Mouse (Mus musculus) hindbrain, embryonic 13.5 days (tissue): Measurements from ENCODE around the gene Morn5. TPM values are rescaled to one million over a fixed set of nuclear protein-coding genes. Genes with fewer than 3 reads are reported as not detected.

Experiments
- ATAC-seq: fragments of 200-750 bp; cut with Nextera tagmentation; 2 replicates; pipeline ENCODE4 v1.8.0; 2017; ENCODE audit warnings: moderate TSS enrichment; ENCODE audit not compliant: low FRiP score
- H3K27ac ChIP-seq: fragments of 300-500 bp; sonication (generic); 2 replicates; pipeline ENCODE4 v1.5.1; 2015; ENCODE audit warnings: inconsistent platforms, mild to moderate bottlenecking, moderate library complexity
- H3K27me3 ChIP-seq: fragments of 300-500 bp; sonication (generic); 2 replicates; pipeline ENCODE4 v1.6.1; 2015; ENCODE audit warnings: mild to moderate bottlenecking, inconsistent platforms
- H3K36me3 ChIP-seq: fragments of 300-500 bp; sonication (generic); 2 replicates; pipeline ENCODE4 v1.6.1; 2015; ENCODE audit warnings: mild to moderate bottlenecking, inconsistent platforms
- H3K4me1 ChIP-seq: fragments of 300-500 bp; sonication (generic); replicated peaks from 2 replicates; pipeline ENCODE4 v1.6.1; 2015; ENCODE audit warnings: inconsistent platforms
- H3K4me2 ChIP-seq: fragments of 300-500 bp; sonication (generic); 2 replicates; pipeline ENCODE4 v1.6.1; 2015; ENCODE audit warnings: inconsistent platforms, mild to moderate bottlenecking, moderate library complexity
- H3K4me3 ChIP-seq: fragments of 300-500 bp; sonication (generic); 2 replicates; pipeline ENCODE4 v1.5.1; 2015; ENCODE audit warnings: mild to moderate bottlenecking, inconsistent platforms
- H3K9ac ChIP-seq: fragments of 300-500 bp; sonication (generic); 2 replicates; pipeline ENCODE4 v1.6.1; 2015; ENCODE audit warnings: mild to moderate bottlenecking, inconsistent platforms
- H3K9me3 ChIP-seq: fragments of 300-500 bp; sonication (generic); 2 replicates; pipeline ENCODE4 v1.6.1; 2016; ENCODE audit warnings: inconsistent platforms
- WGBS: fragments of 180-500 bp; shearing (Covaris S2); methylation state at CpG from one replicate; pipeline ENCODE4 v1.1.7; 2015; 5-methylcytosine and 5-hydroxymethylcytosine counted together
- polyA plus RNA-seq: library from polyadenylated mRNA; unstranded; fragments of >200 nt; fragmentation: Nextera tagmentation; extraction: Ambion mirVana; gene quantifications from 2 replicates; pipeline ENCODE4 v1.2.1, GENCODE M21; 2015

Gene Morn5
- polyA plus RNA-seq, 1 experiment from 2014 or later = 5.7 TPM

GRCm38 (mm10) chr2:36098021-36098420, 48.8 kb downstream of the Morn5 start:
- Histone ChIP-seq H3K4me1 (peaks cover 14% of the 10 kb centered on the region), H3K27me3 (peaks cover 100% of the 10 kb centered on the region), H3K36me3 (no peaks in the 10 kb centered on the region), H3K9ac (no peak overlapping the region), H3K9me3 (no peaks in the 10 kb centered on the region), H3K4me2 (no peak overlapping the region), H3K27ac (no peak overlapping the region), H3K4me3 (no peak overlapping the region)
- 4% methylated on average over 5 of the region's 5 CpGs for WGBS
- no peak for ATAC-seq

- ATAC-seq = no peak
- no peak overlapping the region for H3K4me3 ChIP-seq
- H3K9me3 ChIP-seq = no peaks in the 10 kb centered on the region
- H3K9ac ChIP-seq = no peak overlapping the region
- peaks cover 25% of the 10 kb centered on the region for H3K4me1 ChIP-seq
- WGBS = 7% methylated on average over 6 of the region's 6 CpGs
- H3K27me3 ChIP-seq = peaks cover 99% of the 10 kb centered on the region
- H3K4me2 ChIP-seq = no peak overlapping the region
- H3K27ac ChIP-seq = no peak overlapping the region
- H3K36me3 ChIP-seq = no peaks in the 10 kb centered on the region
Observed at GRCm38 (mm10) chr2:36099739-36100138, 50.5 kb downstream of the Morn5 start.

- WGBS = 3% methylated on average over 28 of the region's 28 CpGs
- ATAC-seq = no peak
Observed at GRCm38 (mm10) chr2:36101866-36102558, 52.8 kb downstream of the Morn5 start.

GRCm38 (mm10) chr2:36102559-36102946, 53.3 kb downstream of the Morn5 start:
- 3% methylated on average over 21 of the region's 21 CpGs for WGBS
- Histone ChIP-seq H3K4me2 (0 out of 2 replicates have a peak overlapping the region, but pooled peaks have one; percentile 13), H3K27me3 (peaks cover 99% of the 10 kb centered on the region), H3K9ac (peak overlapping the region; percentile 49; the same call in 1 of the 2 replicates), H3K9me3 (no peaks in the 10 kb centered on the region), H3K36me3 (no peaks in the 10 kb centered on the region), H3K4me3 (no peak overlapping the region), H3K4me1 (peaks cover 34% of the 10 kb centered on the region), H3K27ac (no peak overlapping the region)
- ATAC-seq = no peak

More at GRCm38 (mm10) chr2:36101866-36102558, 52.8 kb downstream of the Morn5 start:
- Histone ChIP-seq H3K27ac (no peak overlapping the region), H3K27me3 (peaks cover 99% of the 10 kb centered on the region), H3K4me2 (0 out of 2 replicates have a peak overlapping the region, but pooled peaks have one; percentile 13), H3K4me1 (peaks cover 34% of the 10 kb centered on the region), H3K4me3 (no peak overlapping the region), H3K9ac (peak overlapping the region; percentile 49; the same call in 1 of the 2 replicates), H3K36me3 (no peaks in the 10 kb centered on the region), H3K9me3 (no peaks in the 10 kb centered on the region)

- peaks cover 34% of the 10 kb centered on the region for H3K4me1 ChIP-seq
- H3K9me3 ChIP-seq = no peaks in the 10 kb centered on the region
- 0 out of 2 replicates have a peak overlapping the region, but pooled peaks have one; percentile 34 for H3K4me3 ChIP-seq
- ATAC-seq = no peak
- peaks cover 99% of the 10 kb centered on the region for H3K27me3 ChIP-seq
- H3K4me2 ChIP-seq = peak overlapping the region; percentile 40; the same call in 1 of the 2 replicates
- no peak overlapping the region for H3K9ac ChIP-seq
- no peaks in the 10 kb centered on the region for H3K36me3 ChIP-seq
- H3K27ac ChIP-seq = no peak overlapping the region
- WGBS = under 1% methylated on average over 21 of the region's 21 CpGs
Observed at GRCm38 (mm10) chr2:36103069-36103554, 53.9 kb downstream of the Morn5 start.

- H3K4me3 ChIP-seq = peak overlapping the region; percentile 34; the same call in 1 of the 2 replicates
Observed at GRCm38 (mm10) chr2:36103555-36104367, 54.5 kb downstream of the Morn5 start.

DNA sequence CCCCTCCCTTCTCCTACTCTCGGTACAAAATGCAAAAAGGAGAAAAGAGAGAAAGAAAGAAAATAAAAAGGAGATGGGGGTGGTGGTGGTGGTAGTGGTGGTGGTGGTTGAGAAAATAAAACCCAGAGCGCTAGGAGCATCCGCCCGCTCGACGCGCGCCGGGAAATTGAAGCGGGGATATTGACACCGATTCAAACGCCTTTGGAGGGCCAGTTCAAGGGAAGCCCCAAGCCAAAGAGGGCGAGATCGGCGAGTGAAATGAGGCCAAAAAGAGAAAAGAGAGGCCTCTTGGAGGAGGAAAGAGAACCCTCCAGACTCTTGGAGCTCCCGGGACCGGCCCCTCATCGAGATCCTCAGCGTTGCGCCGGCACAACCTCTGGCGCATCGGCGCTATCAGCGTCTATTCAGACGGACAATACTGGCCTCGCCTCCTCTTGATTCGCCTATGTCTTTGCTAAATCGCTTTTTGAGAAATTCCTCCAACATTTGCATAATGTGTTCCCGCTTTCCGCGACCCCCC, 55.2 kb downstream of the Morn5 start:
- Histone ChIP-seq H3K4me1 (peaks cover 34% of the 10 kb centered on the region), H3K4me3 (peak overlapping the region; percentile 34), H3K36me3 (no peaks in the 10 kb centered on the region), H3K9ac (peak overlapping the region; percentile 46), H3K27ac (no peak overlapping the region), H3K4me2 (peak overlapping the region; percentile 56), H3K27me3 (peaks cover 99% of the 10 kb centered on the region), H3K9me3 (no peaks in the 10 kb centered on the region)
- 0% methylated on average over 32 of the region's 32 CpGs for WGBS
- ATAC-seq = no peak

More at GRCm38 (mm10) chr2:36103555-36104367, 54.5 kb downstream of the Morn5 start:
- no peak overlapping the region; the same call in 1 of the 2 replicates for H3K9ac ChIP-seq
- H3K27me3 ChIP-seq = peaks cover 99% of the 10 kb centered on the region
- ATAC-seq = no peak
- H3K27ac ChIP-seq = no peak overlapping the region
- H3K36me3 ChIP-seq = no peaks in the 10 kb centered on the region
- WGBS = under 1% methylated on average over 38 of the region's 38 CpGs
- H3K4me1 ChIP-seq = peaks cover 34% of the 10 kb centered on the region
- H3K4me2 ChIP-seq = peak overlapping the region; percentile 40
- no peaks in the 10 kb centered on the region for H3K9me3 ChIP-seq

GRCm38 (mm10) chr2:36104956-36105741, 55.9 kb downstream of the Morn5 start, which contains the start of gene Lhx6:
Lhx6 (minus strand) TSS chr2:36105408.
- Histone ChIP-seq H3K4me2 (peak within 1 kb of the TSS; percentile 56), H3K9ac (peak within 1 kb of the TSS; percentile 46)
- 0 out of 2 replicates have a peak, but pooled peaks have one; percentile 26 for ATAC-seq

GRCm38 (mm10) chr2:36108615-36109014, 59.4 kb downstream of the Morn5 start:
- no peaks in the 10 kb centered on the region for H3K9me3 ChIP-seq
- H3K27me3 ChIP-seq = peaks cover 87% of the 10 kb centered on the region
- H3K4me1 ChIP-seq = peaks cover 19% of the 10 kb centered on the region
- no peak overlapping the region for H3K4me2 ChIP-seq
- WGBS = 11% methylated on average over 7 of the region's 7 CpGs
- H3K36me3 ChIP-seq = no peaks in the 10 kb centered on the region
- H3K9ac ChIP-seq = no peak overlapping the region
- H3K4me3 ChIP-seq = no peak overlapping the region
- no peak for ATAC-seq
- no peak overlapping the region for H3K27ac ChIP-seq

More at GRCm38 (mm10) chr2:36104956-36105741, 55.9 kb downstream of the Morn5 start, which contains the start of gene Lhx6:
- H3K27ac ChIP-seq = no peak within 1 kb of the TSS
- H3K9me3 ChIP-seq = no peaks in the 10 kb centered on the region
- WGBS = 1% methylated on average over 56 of the region's 58 CpGs
- H3K36me3 ChIP-seq = no peaks in the 10 kb centered on the region
- H3K4me1 ChIP-seq = peaks cover 34% of the 10 kb centered on the region
- H3K27me3 ChIP-seq = peaks cover 99% of the 10 kb centered on the region
- peak within 1 kb of the TSS; percentile 34 for H3K4me3 ChIP-seq

GRCm38 (mm10) chr2:36112632-36113031, 63.4 kb downstream of the Morn5 start:
- Histone ChIP-seq H3K9ac (no peak overlapping the region), H3K9me3 (no peaks in the 10 kb centered on the region), H3K4me2 (no peak overlapping the region), H3K4me3 (no peak overlapping the region), H3K36me3 (peaks cover 24% of the 10 kb centered on the region), H3K4me1 (no peaks in the 10 kb centered on the region), H3K27me3 (peaks cover 47% of the 10 kb centered on the region), H3K27ac (no peak overlapping the region)
- 80% methylated on average over 3 of the region's 3 CpGs for WGBS
- ATAC-seq = no peak

DNA sequence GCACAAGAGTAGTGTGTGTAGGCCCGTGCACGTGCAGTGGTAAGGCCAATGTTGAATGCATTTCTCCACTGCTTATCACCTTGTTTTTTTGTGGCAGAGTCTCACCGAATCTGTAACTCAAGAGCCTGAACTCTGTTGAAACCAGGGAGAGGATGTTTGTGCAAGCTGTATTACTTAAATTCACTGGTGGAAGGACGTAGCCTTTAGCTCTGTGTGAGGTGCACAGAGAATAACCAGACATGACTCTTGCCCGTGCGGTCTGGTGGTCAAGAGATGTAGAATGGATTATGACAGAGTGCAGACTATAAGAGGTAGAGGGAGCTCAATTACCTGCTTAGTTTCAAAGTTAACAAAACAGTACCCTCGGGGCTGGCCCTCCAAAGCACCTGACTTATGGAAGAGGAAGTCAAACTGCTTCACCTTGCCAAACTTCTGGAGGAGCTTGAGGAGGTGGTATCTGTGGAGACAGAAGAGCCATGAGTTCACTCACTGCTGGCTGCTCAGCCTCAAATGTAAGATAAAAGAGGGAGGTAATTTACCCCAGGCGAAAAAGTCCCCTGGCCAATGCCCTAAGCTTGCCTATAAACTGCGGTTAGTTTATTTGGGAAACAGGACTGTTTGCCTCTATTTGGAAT, 77.7 kb downstream of the Morn5 start:
- H3K4me1 ChIP-seq = no peaks in the 10 kb centered on the region
- H3K4me3 ChIP-seq = no peak overlapping the region
- no peak overlapping the region for H3K27ac ChIP-seq
- no peaks in the 10 kb centered on the region for H3K27me3 ChIP-seq
- peaks cover 84% of the 10 kb centered on the region for H3K36me3 ChIP-seq
- ATAC-seq = no peak
- no peak overlapping the region for H3K4me2 ChIP-seq
- WGBS = 92% methylated on average over 9 of the region's 9 CpGs
- no peaks in the 10 kb centered on the region for H3K9me3 ChIP-seq
- no peak overlapping the region for H3K9ac ChIP-seq
